Mouse (Mus musculus) forebrain, embryonic 11.5 days (tissue): ENCODE data around the gene Ctnna2. TPM values are rescaled to one million over a fixed set of nuclear protein-coding genes. Genes with fewer than 3 reads are reported as not detected.
A peak's percentile ranks its signal among the peaks of the same experiment; 100 is the strongest.

Experiments
- ATAC-seq: fragments of 200-750 bp; cut with Nextera tagmentation; replicated peaks from 2 replicates; pipeline ENCODE4 v1.8.0; 2017; ENCODE audit warnings: moderate TSS enrichment; ENCODE audit not compliant: low FRiP score
- DNase-seq: peaks from one replicate; pipeline ENCODE4 v3.0.0-alpha.2; 2017; ENCODE audit warnings: low spot score
- H3K27ac ChIP-seq: fragments of 300-500 bp; sonication (generic); 2 replicates; pipeline ENCODE4 v1.5.1; 2014; ENCODE audit warnings: low read depth, low read length
- H3K27me3 ChIP-seq: fragments of 300-500 bp; sonication (generic); 2 replicates; pipeline ENCODE4 v1.6.1; 2014; ENCODE audit warnings: mild to moderate bottlenecking, low read length, mixed read lengths; ENCODE audit not compliant: control insufficient read depth, insufficient read depth
- H3K36me3 ChIP-seq: fragments of 300-500 bp; sonication (generic); 2 replicates; pipeline ENCODE4 v1.6.1; 2014; ENCODE audit warnings: mild to moderate bottlenecking, low read length, moderate library complexity, mixed read lengths; ENCODE audit not compliant: control insufficient read depth, insufficient read depth
- H3K4me1 ChIP-seq: fragments of 300-500 bp; sonication (generic); replicated peaks from 2 replicates; pipeline ENCODE4 v1.6.1; 2014; ENCODE audit warnings: low read length, mixed read lengths; ENCODE audit not compliant: control insufficient read depth, insufficient read depth
- H3K4me2 ChIP-seq: fragments of 300-500 bp; sonication (generic); 2 replicates; pipeline ENCODE4 v1.6.1; 2014; ENCODE audit warnings: low read depth, mild to moderate bottlenecking, low read length, moderate library complexity, mixed read lengths; ENCODE audit not compliant: severe bottlenecking
- H3K4me3 ChIP-seq: fragments of 300-500 bp; sonication (generic); 2 replicates; pipeline ENCODE4 v1.5.1; 2014; ENCODE audit warnings: low read depth, low read length
- H3K9ac ChIP-seq: fragments of 300-500 bp; sonication (generic); 2 replicates; pipeline ENCODE4 v1.6.1; 2014; ENCODE audit warnings: low read length
- H3K9me3 ChIP-seq: fragments of 300-500 bp; sonication (generic); 2 replicates; pipeline ENCODE4 v1.6.1; 2016; ENCODE audit warnings: low read length, mixed read lengths; ENCODE audit not compliant: control insufficient read depth
- WGBS: fragments of 180-500 bp; shearing (Covaris S2); extraction: QIAGEN DNeasy Blood & Tissue Kit; methylation state at CpG from one replicate; pipeline ENCODE4 v1.1.7; 2014; 5-methylcytosine and 5-hydroxymethylcytosine counted together
- polyA plus RNA-seq: library from polyadenylated mRNA; unstranded; fragments of >200 nt; fragmentation: Nextera tagmentation; extraction: Ambion mirVana; gene quantifications from 2 replicates; pipeline ENCODE4 v1.2.1, GENCODE M21; 2014

Ctnna2 gene
- polyA plus RNA-seq, 1 experiment from 2014 or later, result 38.5 TPM

GRCm38 (mm10) chr6:77783342-77783741 lies 196.2 kb downstream of the Ctnna2 start:
- 85% methylated on average over 3 of the region's 3 CpGs for WGBS

GRCm38 (mm10) chr6:77768357-77769103 lies 211.0 kb downstream of the Ctnna2 start:
- no peak overlapping the region for H3K27ac ChIP-seq
- H3K4me3 ChIP-seq, result no peak overlapping the region
- H3K4me1 ChIP-seq, result no peaks in the 10 kb centered on the region
- ATAC-seq (no peak), DNase-seq (no peak)
- no peaks in the 10 kb centered on the region for H3K9me3 ChIP-seq
- H3K9ac ChIP-seq, result no peak overlapping the region
- H3K27me3 ChIP-seq, result no peaks in the 10 kb centered on the region
- H3K4me2 ChIP-seq, result no peak overlapping the region
- H3K36me3 ChIP-seq, result no peaks in the 10 kb centered on the region
- WGBS, result 88% methylated on average over 10 of the region's 10 CpGs

More at GRCm38 (mm10) chr6:77783342-77783741, 196.2 kb downstream of the Ctnna2 start:
- Histone ChIP-seq H3K9ac (no peak overlapping the region), H3K4me1 (no peaks in the 10 kb centered on the region), H3K27ac (no peak overlapping the region), H3K9me3 (no peaks in the 10 kb centered on the region), H3K4me2 (no peak overlapping the region), H3K27me3 (no peaks in the 10 kb centered on the region), H3K36me3 (no peaks in the 10 kb centered on the region), H3K4me3 (no peak overlapping the region)
- no peak for DNase-seq
- ATAC-seq, result no peak

GRCm38 (mm10) chr6:77758164-77758563 lies 221.3 kb downstream of the Ctnna2 start:
- H3K4me2 ChIP-seq, result no peak overlapping the region
- DNase-seq (no peak), ATAC-seq (no peak)
- H3K4me1 ChIP-seq, result no peaks in the 10 kb centered on the region
- H3K9me3 ChIP-seq, result no peaks in the 10 kb centered on the region
- no peak overlapping the region for H3K27ac ChIP-seq
- H3K4me3 ChIP-seq, result no peak overlapping the region
- no peak overlapping the region for H3K9ac ChIP-seq
- 82% methylated on average over 3 of the region's 3 CpGs for WGBS
- H3K36me3 ChIP-seq, result no peaks in the 10 kb centered on the region
- no peaks in the 10 kb centered on the region for H3K27me3 ChIP-seq

- Histone ChIP-seq H3K4me3 (no peak overlapping the region), H3K4me2 (no peak overlapping the region), H3K9me3 (no peaks in the 10 kb centered on the region), H3K27ac (no peak overlapping the region), H3K36me3 (no peaks in the 10 kb centered on the region), H3K4me1 (no peaks in the 10 kb centered on the region; the same call in 1 of the 2 replicates), H3K27me3 (no peaks in the 10 kb centered on the region), H3K9ac (no peak overlapping the region)
- 57% methylated on average over 5 of the region's 5 CpGs for WGBS
- ATAC-seq (no peak), DNase-seq (no peak)
Measured at GRCm38 (mm10) chr6:77745426-77745825, 234.1 kb downstream of the Ctnna2 start.

GRCm38 (mm10) chr6:77743651-77744050 lies 235.8 kb downstream of the Ctnna2 start:
- no peak overlapping the region for H3K27ac ChIP-seq
- peak; percentile 39; the same call in 1 of the 2 replicates for ATAC-seq

GRCm38 (mm10) chr6:77742988-77743387 lies 236.5 kb downstream of the Ctnna2 start:
- Histone ChIP-seq H3K27ac (no peak overlapping the region), H3K36me3 (no peaks in the 10 kb centered on the region), H3K4me3 (no peak overlapping the region), H3K4me1 (no peaks in the 10 kb centered on the region; the same call in 1 of the 2 replicates), H3K4me2 (no peak overlapping the region), H3K27me3 (no peaks in the 10 kb centered on the region), H3K9ac (no peak overlapping the region), H3K9me3 (no peaks in the 10 kb centered on the region)
- ATAC-seq, result no peak
- WGBS, result 13% methylated on average over 1 of the region's 1 CpGs
- no peak for DNase-seq

More at GRCm38 (mm10) chr6:77743651-77744050, 235.8 kb downstream of the Ctnna2 start:
- no peak overlapping the region for H3K4me3 ChIP-seq
- H3K9ac ChIP-seq, result no peak overlapping the region
- no peaks in the 10 kb centered on the region for H3K36me3 ChIP-seq
- no peak overlapping the region for H3K4me2 ChIP-seq
- H3K9me3 ChIP-seq, result no peaks in the 10 kb centered on the region
- no peaks in the 10 kb centered on the region; the same call in 1 of the 2 replicates for H3K4me1 ChIP-seq
- H3K27me3 ChIP-seq, result no peaks in the 10 kb centered on the region
- DNase-seq, result no peak

GRCm38 (mm10) chr6:77738640-77739039 lies 240.9 kb downstream of the Ctnna2 start:
- Histone ChIP-seq H3K27ac (no peak overlapping the region), H3K4me2 (no peak overlapping the region), H3K36me3 (no peaks in the 10 kb centered on the region), H3K27me3 (no peaks in the 10 kb centered on the region), H3K9me3 (no peaks in the 10 kb centered on the region), H3K4me3 (no peak overlapping the region), H3K4me1 (no peaks in the 10 kb centered on the region; the same call in 1 of the 2 replicates), H3K9ac (no peak overlapping the region)
- DNase-seq, result no peak
- WGBS, result 56% methylated on average over 4 of the region's 4 CpGs
- ATAC-seq, result no peak

GRCm38 (mm10) chr6:77724952-77725299 lies 254.6 kb downstream of the Ctnna2 start:
- WGBS, result 84% methylated on average over 2 of the region's 2 CpGs
- ATAC-seq, result no peak
- no peaks in the 10 kb centered on the region for H3K4me1 ChIP-seq

More at GRCm38 (mm10) chr6:77724952-77725299, 254.6 kb downstream of the Ctnna2 start:
- Histone ChIP-seq H3K9me3 (no peaks in the 10 kb centered on the region), H3K27ac (no peak overlapping the region), H3K4me2 (no peak overlapping the region), H3K27me3 (no peaks in the 10 kb centered on the region), H3K9ac (no peak overlapping the region), H3K36me3 (no peaks in the 10 kb centered on the region), H3K4me3 (no peak overlapping the region)
- DNase-seq, result no peak
